Mouse (Mus musculus): ENCODE measurements around the gene Rasl11a. TPM values are rescaled to one million over a fixed set of nuclear protein-coding genes. Genes with fewer than 3 reads are reported as not detected.
"Not testable (repeated sequence)": the region's sequence is repeated elsewhere in the genome, so short reads cannot be mapped to it uniquely, and the experiment has no call there.

Rasl11a gene
- total RNA-seq, 2 experiments from 2014 or later = 3.9 to 5.1 TPM

DNA sequence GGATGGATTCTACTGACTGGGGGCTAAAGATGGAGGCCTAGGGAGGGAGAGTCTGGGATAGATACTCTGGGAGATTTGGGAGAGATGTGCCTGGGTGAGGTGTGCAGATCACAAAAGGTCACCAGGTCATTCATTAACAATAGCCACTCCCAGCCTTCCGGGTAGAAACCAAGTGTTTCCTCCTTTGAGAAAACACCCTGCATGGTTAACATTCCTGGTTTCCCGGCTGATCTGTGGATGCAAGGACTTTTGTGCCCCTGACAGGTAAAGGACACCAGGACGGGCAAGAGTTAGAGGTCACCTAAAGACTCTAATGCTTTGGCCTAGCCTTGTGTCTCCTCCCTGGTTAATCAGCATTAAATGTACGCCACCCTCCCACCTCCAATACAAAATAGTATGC lies 48.0 kb downstream of the Rasl11a start:
- DNase-seq = no peak

DNA sequence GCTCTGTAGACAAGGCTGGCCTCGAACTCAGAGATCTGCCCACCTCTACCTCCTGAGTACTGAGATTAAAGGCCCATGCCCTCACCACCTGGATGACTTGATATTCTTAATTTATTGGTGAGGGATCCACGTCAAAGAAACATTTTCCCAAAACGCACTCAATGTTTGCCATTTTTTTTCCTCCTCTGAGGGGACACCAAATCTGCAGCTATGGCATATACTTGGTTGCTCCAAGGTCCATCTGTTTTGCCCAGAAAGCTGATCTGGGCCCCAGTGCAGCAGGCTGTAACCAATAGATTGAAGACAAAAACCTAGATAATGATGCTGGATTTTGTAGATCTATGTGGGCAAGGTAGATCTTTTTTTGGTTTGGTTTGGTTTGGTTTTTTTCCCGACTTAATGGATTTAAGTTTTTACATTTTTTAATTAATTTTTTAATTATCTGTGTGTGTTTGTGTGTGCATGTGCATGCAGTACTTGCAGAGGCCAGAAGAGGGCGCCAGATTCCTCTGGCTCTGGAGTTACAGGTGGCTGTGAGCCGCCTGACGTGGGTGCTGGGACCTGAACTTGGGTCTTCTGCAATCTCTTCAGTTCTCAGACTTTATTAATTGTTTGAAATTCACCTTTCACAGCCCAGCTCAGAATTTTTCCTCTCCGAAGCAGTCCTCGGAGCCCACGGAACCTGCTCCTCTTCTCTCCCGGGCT lies 48.8 kb downstream of the Rasl11a start:
- DNase-seq = no peak

DNA sequence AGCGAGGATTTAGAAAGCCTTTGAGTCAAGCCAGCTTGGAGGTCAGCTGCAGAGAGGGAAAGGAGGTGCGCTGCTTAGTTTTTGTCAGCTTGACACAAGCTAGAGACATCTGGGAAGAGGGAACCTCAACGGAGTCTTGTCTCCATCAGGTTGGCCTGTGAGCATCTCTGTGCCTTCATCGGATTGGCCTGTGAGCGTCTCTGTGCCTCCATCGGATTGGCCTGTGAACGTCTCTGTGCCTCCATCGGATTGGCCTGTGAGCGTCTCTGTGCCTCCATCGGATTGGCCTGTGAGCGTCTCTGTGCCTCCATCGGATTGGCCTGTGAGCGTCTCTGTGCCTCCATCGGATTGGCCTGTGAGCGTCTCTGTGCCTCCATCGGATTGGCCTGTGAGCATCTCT lies 50.8 kb downstream of the Rasl11a start:
- DNase-seq = not testable (repeated sequence)

DNA sequence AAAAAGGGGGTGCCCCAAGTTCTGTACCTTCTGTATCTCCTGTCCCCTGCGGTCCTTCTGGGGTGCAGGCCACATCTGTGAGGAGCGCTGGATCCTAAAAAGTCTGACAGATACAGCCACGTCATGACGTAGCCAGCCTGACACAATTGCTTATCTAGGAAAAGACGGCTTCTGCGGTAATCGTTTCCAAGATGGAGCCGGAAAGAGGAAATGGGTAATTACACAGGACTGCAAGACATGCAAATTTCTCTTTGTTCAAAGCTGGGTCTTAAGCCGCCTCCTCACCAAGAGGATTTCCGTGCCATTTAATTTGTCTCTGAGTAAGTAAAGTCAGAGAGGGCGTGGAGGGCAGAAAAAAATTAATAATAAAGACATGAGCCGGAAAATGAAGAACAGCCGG lies 52.1 kb downstream of the Rasl11a start:
- no peak for DNase-seq

Other genes with a start within 250 kb of the Rasl11a start
- gene Usp12, start 50.1 kb upstream of the Rasl11a start, total RNA-seq (2021) = 10 to 100 TPM; 19.4 to 21.5 TPM
- gene Rpl21, start 12.2 kb upstream of the Rasl11a start, total RNA-seq (2021) = 100 to 1,000 TPM; 258 to 266 TPM
- gene Gtf3a, start 103.6 kb downstream of the Rasl11a start, total RNA-seq (2021) = 10 to 100 TPM; 31.7 to 33.3 TPM
- 10 to 100 TPM; 21.8 to 27.5 TPM for gene Mtif3, start 118.7 kb downstream of the Rasl11a start, total RNA-seq (2021)
- gene Lnx2, start 231.5 kb downstream of the Rasl11a start, total RNA-seq (2021) = 1 to 10 TPM; 6.7 to 7.4 TPM
- 100 to 1,000 TPM; 103 to 116 TPM for gene Polr1d, start 232.0 kb downstream of the Rasl11a start, total RNA-seq (2021)

Measured in gastrocnemius, postnatal 10 days (tissue).